Mouse (Mus musculus) testis, adult 10 weeks (tissue): Measurements from ENCODE around the gene Fam167b. TPM values are rescaled to one million over a fixed set of nuclear protein-coding genes. Genes with fewer than 3 reads are reported as not detected.

Experiments used
- polyA plus RNA-seq: library from polyadenylated mRNA; stranded (reverse); fragments of 350-450 nt; fragmentation: Illumina TruSeq; extraction: RNeasy Lipid Tissue Mini Kit (QIAGEN cat#74804); gene quantifications from one replicate; pipeline ENCODE4 v1.2.3, GENCODE M21; 2014; ENCODE audit warnings: low read depth, low replicate concordance

Fam167b gene
- not detected for polyA plus RNA-seq

DNA sequence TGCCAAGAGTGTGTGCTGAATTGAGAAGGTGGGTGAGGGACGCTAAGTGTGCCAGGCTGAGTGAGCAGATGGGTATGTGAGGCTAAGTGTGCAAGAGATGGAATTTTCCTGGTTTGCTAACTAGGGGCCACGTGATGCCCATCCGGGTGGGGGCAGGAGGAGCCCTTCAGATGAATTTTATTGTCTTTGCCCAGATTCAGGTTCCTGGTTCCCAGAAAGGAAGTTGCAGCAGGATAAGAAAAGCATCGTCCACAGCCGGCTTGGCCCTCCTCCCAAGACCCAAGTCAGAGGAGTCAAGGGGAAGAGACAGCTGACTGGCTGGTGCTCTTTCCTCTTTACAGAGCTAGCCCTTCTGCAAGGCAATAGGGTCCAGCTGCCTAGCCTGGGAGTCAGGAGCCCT lies at the start of gene Fam167b:
Gene Fam167b, minus strand, starts transcription at position 84 of the 400 bp plus-strand sequence.

DNA sequence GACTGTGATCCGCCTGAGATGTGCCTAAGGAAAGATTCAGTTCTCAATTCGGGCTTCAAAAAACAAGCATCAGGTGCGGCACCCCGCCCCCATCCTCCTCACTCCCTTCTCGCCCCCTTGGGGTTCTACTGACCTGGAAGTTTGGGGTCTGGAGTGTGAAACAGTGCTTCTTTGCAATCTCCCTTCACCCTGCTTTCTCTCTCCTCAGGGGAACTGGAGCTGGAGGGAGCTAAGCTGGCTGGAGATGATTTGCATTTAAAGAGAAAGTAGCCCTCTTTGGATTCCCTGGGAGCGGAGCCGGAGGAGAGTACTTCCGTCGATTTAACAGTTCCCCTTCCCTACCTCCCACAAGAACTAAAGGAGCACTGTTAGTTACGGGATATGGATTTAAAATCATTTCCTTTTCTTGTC lies 45.3 kb upstream of the Fam167b start, which contains the start of gene Ccdc28b:
Gene Ccdc28b, minus strand, starts transcription at position 267 of the 411 bp plus-strand sequence.

GRCm38 (mm10) chr4:129618786-129619691 lies 40.7 kb upstream of the Fam167b start, which contains the start of gene Iqcc:
Gene Iqcc (minus strand): TSS chr4:129619099.

DNA sequence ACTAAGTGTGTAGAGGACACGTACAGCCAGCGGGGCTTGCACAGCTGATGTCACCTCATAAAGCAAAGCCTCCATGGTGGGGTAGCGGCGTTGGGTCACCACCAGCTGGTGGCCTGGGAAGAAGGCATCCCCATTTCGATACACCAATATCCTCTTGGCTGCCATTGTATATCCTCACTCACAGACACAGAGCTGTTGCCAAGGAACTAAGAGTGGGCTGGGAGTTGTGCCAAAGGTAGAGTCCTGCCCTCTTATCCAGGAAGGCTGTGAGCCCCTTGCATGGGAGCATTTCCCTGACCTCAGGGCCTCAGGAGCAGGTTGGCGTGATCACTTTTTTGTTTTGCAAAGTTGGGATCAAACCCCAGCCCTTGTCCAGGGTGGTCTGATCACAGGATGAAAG lies 35.7 kb upstream of the Fam167b start, which contains the start of gene Dcdc2b:
Gene Dcdc2b, minus strand, starts transcription at position 165 of the 400 bp plus-strand sequence.

GRCm38 (mm10) chr4:129600233-129601158 lies 22.1 kb upstream of the Fam167b start, which contains the start of the genes Eif3i and Tmem234:
Gene Eif3i (minus strand): TSS chr4:129600648.
Gene Tmem234 (plus strand): TSS chr4:129600668.

GRCm38 (mm10) chr4:129573430-129573829 lies 4.9 kb downstream of the Fam167b start, which contains the start of gene Lck:
Gene Lck (minus strand): TSS chr4:129573641.

DNA sequence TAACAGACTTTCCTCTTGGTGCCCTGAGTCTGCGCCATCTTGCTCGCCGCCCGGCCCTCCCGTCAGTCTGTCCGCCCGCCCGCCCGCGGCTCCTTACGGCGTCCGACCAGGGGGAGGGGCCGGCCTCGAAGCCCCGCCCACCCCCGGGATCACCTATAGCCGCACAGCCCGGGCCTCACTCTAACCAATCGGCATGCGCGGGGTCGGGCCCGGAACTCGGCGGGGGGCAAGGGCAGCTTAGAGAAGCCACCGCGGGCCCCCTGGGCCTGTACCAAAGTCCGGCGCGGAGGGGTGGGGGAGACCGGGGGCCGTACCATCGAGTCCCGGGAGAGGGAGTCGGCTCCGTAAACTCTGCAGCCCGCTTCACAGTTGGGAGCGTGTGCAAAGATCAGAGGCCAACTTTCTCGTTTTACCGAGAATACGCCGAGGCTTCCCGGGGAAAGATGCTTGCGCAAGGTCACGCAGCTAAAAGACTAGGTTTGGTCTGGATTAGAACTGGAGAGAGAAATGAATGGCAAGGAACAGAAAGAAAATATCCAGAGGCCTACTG lies 35.7 kb downstream of the Fam167b start, which contains the start of gene Hdac1:
Gene Hdac1, minus strand, starts transcription at position 122 of the 550 bp plus-strand sequence.

Other genes starting within 250 kb of the Fam167b start
- gene Rbbp4, start 243.2 kb downstream of the Fam167b start, polyA plus RNA-seq = 172 TPM
- gene Zbtb8os, start 242.9 kb downstream of the Fam167b start, polyA plus RNA-seq = 79.2 TPM
- 1.0 TPM for gene Zbtb8a, start 200.4 kb downstream of the Fam167b start, polyA plus RNA-seq
- 1.9 TPM for gene Zbtb8b, start 137.7 kb downstream of the Fam167b start, polyA plus RNA-seq
- 12.7 TPM for gene Bsdc1, start 117.0 kb downstream of the Fam167b start, polyA plus RNA-seq
- 76.5 TPM for gene Tssk3, start 87.5 kb downstream of the Fam167b start, polyA plus RNA-seq
- gene Fam229a, start 87.4 kb downstream of the Fam167b start, polyA plus RNA-seq = not detected
- gene Marcksl1, start 65.0 kb downstream of the Fam167b start, polyA plus RNA-seq = 80.2 TPM
- 125 TPM for gene Hdac1, start 35.8 kb downstream of the Fam167b start, polyA plus RNA-seq
- gene Lck, start 4.9 kb downstream of the Fam167b start, polyA plus RNA-seq = 0.55 TPM
- gene Eif3i, start 22.1 kb upstream of the Fam167b start, polyA plus RNA-seq = 18.7 TPM
- gene Tmem234, start 22.1 kb upstream of the Fam167b start, polyA plus RNA-seq = 20.7 TPM
- gene Dcdc2b, start 35.7 kb upstream of the Fam167b start, polyA plus RNA-seq = not detected
- 11.5 TPM for gene Iqcc, start 40.5 kb upstream of the Fam167b start, polyA plus RNA-seq
- 1.8 TPM for gene Ccdc28b, start 45.4 kb upstream of the Fam167b start, polyA plus RNA-seq
- 6.8 TPM for gene Txlna, start 62.5 kb upstream of the Fam167b start, polyA plus RNA-seq
- 296 TPM for gene Kpna6, start 94.2 kb upstream of the Fam167b start, polyA plus RNA-seq
- gene Tmem39b, start 118.3 kb upstream of the Fam167b start, polyA plus RNA-seq = 5.2 TPM
- gene Khdrbs1, start 163.8 kb upstream of the Fam167b start, polyA plus RNA-seq = 99.4 TPM
- 544 TPM for gene Ptp4a2, start 232.7 kb upstream of the Fam167b start, polyA plus RNA-seq